In genomic region chrX:73639255-73639675, GRCm38 (mm10) we compare ENCODE assay signal across 8 mouse cellular contexts. TPM values are rescaled to one million over a fixed set of nuclear protein-coding genes. Genes with fewer than 3 reads are reported as not detected.
DNase-seq lines count a peak whose midpoint lies in the region; ATAC-seq and TF ChIP-seq lines count a peak whose summit lies in the region.
"Had no signal": no experiment of that assay in that cellular context is flagged by ENCODE, and none has a peak within 500 bp of the region (broad histone marks: within the 10 kb centered on the region; RNA-seq: fewer than 3 reads in every experiment).

Dusp9 (plus strand) TSS chrX:73639419.

- H3K36me3 ChIP-seq in MEL (ENCODE audit: control insufficient read depth in 1 of 2, insufficient read depth in 2 of 2, low read length in 2 of 2): no peaks in the 10 kb centered on the region
- H3K36me3 ChIP-seq in kidney, adult 2 months (ENCODE audit: control insufficient read depth, insufficient read depth, low read length): no peaks in the 10 kb centered on the region
- no peaks in the 10 kb centered on the region for H3K36me3 ChIP-seq in lung, embryonic 16.5 days (ENCODE audit: control insufficient read depth, insufficient read depth, low read length)
- no peaks in the 10 kb centered on the region for H3K36me3 ChIP-seq in stomach, embryonic 14.5 days (ENCODE audit: control insufficient read depth, insufficient read depth, low read length)

- no peak for TF ChIP-seq EP300 in MEL (IDR thresholded peaks at IDR 0.05; ENCODE audit: low read depth in 1 of 2, low read length in 2 of 2)

- no peak for TF ChIP-seq CTCF in MEL (IDR thresholded peaks at IDR 0.05 in 2 of 3, conservative IDR thresholded peaks at IDR 0.05 in 1 of 3; ENCODE audit: control insufficient read depth in 1 of 3, insufficient read depth in 1 of 3, low read depth in 2 of 3, low read length in 3 of 3, poor library complexity in 1 of 3, severe bottlenecking in 1 of 3)
- TF ChIP-seq CTCF in kidney, adult 2 months (conservative IDR thresholded peaks at IDR 0.05; ENCODE audit: insufficient read depth, insufficient read length, low read depth, low read length): no peak

- 0 out of 4 replicates have a peak, but pooled peaks of 1 of the 2 experiments have one; percentile 21 for TF ChIP-seq POLR2A in MEL (IDR thresholded peaks at IDR 0.05; ENCODE audit: control insufficient read depth in 1 of 2, insufficient read depth in 1 of 2, low read depth in 1 of 2, low read length in 2 of 2, poor library complexity in 1 of 2)
- no peak for TF ChIP-seq POLR2A in kidney, adult 2 months (IDR thresholded peaks at IDR 0.05; ENCODE audit: low read depth, low read length)

- H3K27ac ChIP-seq in MEL (ENCODE audit: control insufficient read depth, low read depth, low read length): no peak within 1 kb of the TSS
- H3K27ac ChIP-seq in kidney, adult 2 months (ENCODE audit: insufficient read depth, low read depth, low read length): no peak within 1 kb of the TSS
- H3K27ac ChIP-seq in lung, embryonic 16.5 days (ENCODE audit: low read length): no peak within 1 kb of the TSS
- no peak within 1 kb of the TSS for H3K27ac ChIP-seq in stomach, embryonic 14.5 days (ENCODE audit: low read length)
- H3K27ac ChIP-seq: macrophage had no signal

- ATAC-seq in lung, embryonic 16.5 days (ENCODE audit: low read depth): peak; percentile 85
- ATAC-seq in stomach, embryonic 14.5 days (ENCODE audit: insufficient number of reproducible peaks, insufficient read depth, low FRiP score, low read depth): peak; percentile 79

- peak; percentile 74 for DNase-seq in MEL (ENCODE audit: low read depth, low spot score)
- DNase-seq in adrenal gland, postnatal 36 days: peak; percentile 54 to 55
- DNase-seq in forelimb bud, embryonic 11.5 days (ENCODE audit: low read depth, low spot score): peak; percentile 58
- DNase-seq in kidney, adult 2 months: peak; percentile 57
- no peak for DNase-seq in gastrocnemius, postnatal 25 days

- TF ChIP-seq RAD21 in MEL (IDR thresholded peaks at IDR 0.05; ENCODE audit: low read depth, low read length): no peak

- peak within 1 kb of the TSS; percentile 62 to 70 for H3K4me3 ChIP-seq in MEL (ENCODE audit: control insufficient read depth in 1 of 2, insufficient read depth in 1 of 2, low read depth in 2 of 2, low read length in 2 of 2)
- H3K4me3 ChIP-seq in kidney, adult 2 months (ENCODE audit: insufficient read depth, low read depth, low read length): peak within 1 kb of the TSS; percentile 45
- H3K4me3 ChIP-seq in lung, embryonic 16.5 days (ENCODE audit: low read length): peak within 1 kb of the TSS; percentile 48
- H3K4me3 ChIP-seq in stomach, embryonic 14.5 days (ENCODE audit: low read depth, low read length): peak within 1 kb of the TSS; percentile 30

- H3K79me2 ChIP-seq in MEL (ENCODE audit: control insufficient read depth, insufficient read depth, low read length, poor library complexity): no peaks in the 10 kb centered on the region

- peak within 1 kb of the TSS; percentile 47 for H3K9ac ChIP-seq in MEL (ENCODE audit: control insufficient read depth, low read depth, low read length, poor library complexity, severe bottlenecking)
- peak within 1 kb of the TSS; percentile 50 for H3K9ac ChIP-seq in lung, embryonic 16.5 days (ENCODE audit: low read length)
- H3K9ac ChIP-seq in stomach, embryonic 14.5 days (replicated peaks; ENCODE audit: low read depth, low read length): no peak within 1 kb of the TSS

- H3K27me3 ChIP-seq in MEL (ENCODE audit: control insufficient read depth in 1 of 2, insufficient read depth in 2 of 2, low read length in 2 of 2): no peaks in the 10 kb centered on the region
- no peaks in the 10 kb centered on the region for H3K27me3 ChIP-seq in kidney, adult 2 months (replicated peaks; ENCODE audit: control insufficient read depth, insufficient read depth, low read length)
- peaks cover 35% of the 10 kb centered on the region for H3K27me3 ChIP-seq in lung, embryonic 16.5 days (ENCODE audit: control insufficient read depth, insufficient read depth, low read depth, low read length)
- H3K27me3 ChIP-seq in stomach, embryonic 14.5 days (ENCODE audit: control insufficient read depth, insufficient read depth, low read length): peaks cover 7% of the 10 kb centered on the region; the same call in 1 of the 2 replicates

- no peaks in the 10 kb centered on the region for H3K9me3 ChIP-seq in MEL (replicated peaks; ENCODE audit: insufficient read depth, low read length)
- no peaks in the 10 kb centered on the region for H3K9me3 ChIP-seq in lung, embryonic 16.5 days (ENCODE audit: control insufficient read depth, low read length)
- no peaks in the 10 kb centered on the region for H3K9me3 ChIP-seq in stomach, embryonic 14.5 days (ENCODE audit: control insufficient read depth, low read depth, low read length)

- WGBS in kidney, adult 2 months: under 1% methylated on average over 22 of the region's 28 CpGs
- 11% methylated on average over 27 of the region's 28 CpGs for WGBS in lung, embryonic 16.5 days
- 12% methylated on average over 28 of the region's 28 CpGs for WGBS in stomach, embryonic 14.5 days

- peaks cover 0 to 3% of the 10 kb centered on the region in 2 experiments; a peak in 1 of 4 replicates for H3K4me1 ChIP-seq in MEL (ENCODE audit: control insufficient read depth in 1 of 2, insufficient read depth in 2 of 2, low read length in 2 of 2)
- H3K4me1 ChIP-seq in kidney, adult 2 months (ENCODE audit: control insufficient read depth, insufficient read depth, low read length): no peaks in the 10 kb centered on the region
- H3K4me1 ChIP-seq in lung, embryonic 16.5 days (replicated peaks; ENCODE audit: control insufficient read depth, insufficient read depth, low read length): no peaks in the 10 kb centered on the region
- no peaks in the 10 kb centered on the region for H3K4me1 ChIP-seq in stomach, embryonic 14.5 days (ENCODE audit: control insufficient read depth, insufficient read depth, low read length)

- H3K4me2 ChIP-seq in lung, embryonic 16.5 days (ENCODE audit: low read depth, low read length): peak within 1 kb of the TSS; percentile 72
- H3K4me2 ChIP-seq in stomach, embryonic 14.5 days (replicated peaks; ENCODE audit: low read depth, low read length): peak within 1 kb of the TSS; percentile 51

TF ChIP-seq in MEL, 35 proteins besides CTCF, POLR2A, EP300 and RAD21:
- TF ChIP-seq SMC3 (IDR thresholded peaks at IDR 0.05; ENCODE audit: low read depth, low read length) (no peak), ZKSCAN1 (IDR thresholded peaks at IDR 0.05; ENCODE audit: low read depth, low read length) (no peak), KAT2A (conservative IDR thresholded peaks at IDR 0.05; ENCODE audit: low read depth, low read length) (no peak), CHD2 (IDR thresholded peaks at IDR 0.05; ENCODE audit: low read length) (no peak), POLR2AphosphoS5 (IDR thresholded peaks at IDR 0.05; ENCODE audit: borderline replicate concordance, low read depth, low read length) (no peak)

RNA-seq across cellular contexts. Expression of gene Dusp9, which starts in this region (rescaled TPM):
- total RNA-seq in MEL (2012; rRNA removed): 3.4 and 4.7 TPM in 2 replicates
- 1 to 10 TPM in 1 of 2 experiments, not detected in 1; 5.2 TPM for polyA plus RNA-seq in MEL (2012; ENCODE audit: insufficient read depth in 1 of 2, insufficient read length in 2 of 2, low read depth in 1 of 2, low replicate concordance in 2 of 2, missing spikeins in 1 of 2)
- total RNA-seq in adrenal gland, postnatal 36 days (2021): 1 to 10 TPM in 1 of 2 experiments, under 1 TPM in 1; 0.49 to 2.0 TPM
- 8.4 and 9.2 TPM in 2 replicates for polyA plus RNA-seq in kidney, adult 2 months (2012; rRNA removed)
- 6.2 and 7.0 TPM in 2 replicates for polyA plus RNA-seq in lung, embryonic 16.5 days (2015; fragmentation: Nextera tagmentation; extraction: Ambion mirVana)
- polyA plus RNA-seq in stomach, embryonic 14.5 days (2014; fragmentation: Nextera tagmentation; extraction: Ambion mirVana): 5.0 and 7.3 TPM in 2 replicates
- total RNA-seq in gastrocnemius, postnatal 25 days (2021): not detected
